Mouse (Mus musculus) kidney, adult 8-10 months (tissue): Measurements from ENCODE around the gene Fancc.
A peak's percentile ranks its signal among the peaks of the same experiment; 100 is the strongest.

Experiments
- DNase-seq, 2 experiments: peaks; one replicate each; pipeline ENCODE4 v3.0.0; 2022

Gene Fancc

DNA sequence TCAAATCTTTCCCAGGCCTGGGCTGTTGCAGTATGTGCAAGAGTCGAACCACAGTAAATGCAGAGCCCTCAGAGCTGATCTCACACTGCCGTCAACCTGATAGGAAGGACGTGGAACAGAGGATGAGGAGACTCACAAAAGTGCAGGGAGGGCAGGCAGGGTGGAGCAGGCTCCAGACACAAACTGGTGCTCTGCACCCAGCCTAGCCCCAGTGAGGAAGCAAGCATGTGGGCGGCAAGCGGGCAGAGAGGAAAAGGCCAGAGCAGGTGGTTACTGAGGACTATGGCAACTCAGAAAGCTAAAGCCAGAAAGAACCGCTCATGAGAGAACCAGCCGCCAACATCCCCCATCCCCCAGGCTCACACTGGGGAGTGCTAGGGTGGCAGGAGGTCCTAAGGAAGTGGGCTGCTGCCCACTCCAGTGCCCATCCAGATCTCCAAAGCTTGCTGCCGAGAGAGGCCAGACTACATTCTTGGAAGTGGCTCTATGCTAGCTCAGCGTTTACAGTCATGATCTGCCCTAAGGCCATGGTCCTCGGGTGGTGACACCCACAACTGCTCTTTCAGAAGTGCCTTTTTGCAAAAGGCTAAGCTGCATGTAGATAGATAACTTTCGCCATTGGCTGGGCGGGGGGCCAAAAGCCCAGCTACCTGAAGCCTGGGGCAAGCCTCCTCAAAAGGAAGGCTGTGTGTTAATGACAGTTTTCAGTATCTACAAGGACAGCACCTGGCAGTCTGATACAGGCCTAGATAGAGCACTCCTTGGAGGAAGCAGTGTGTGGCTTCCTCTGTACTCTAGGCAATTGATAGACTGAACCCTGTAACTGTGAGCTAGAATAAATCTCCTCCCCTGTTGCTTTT lies 183.1 kb downstream of the Fancc start:
- DNase-seq, result no peak

DNA sequence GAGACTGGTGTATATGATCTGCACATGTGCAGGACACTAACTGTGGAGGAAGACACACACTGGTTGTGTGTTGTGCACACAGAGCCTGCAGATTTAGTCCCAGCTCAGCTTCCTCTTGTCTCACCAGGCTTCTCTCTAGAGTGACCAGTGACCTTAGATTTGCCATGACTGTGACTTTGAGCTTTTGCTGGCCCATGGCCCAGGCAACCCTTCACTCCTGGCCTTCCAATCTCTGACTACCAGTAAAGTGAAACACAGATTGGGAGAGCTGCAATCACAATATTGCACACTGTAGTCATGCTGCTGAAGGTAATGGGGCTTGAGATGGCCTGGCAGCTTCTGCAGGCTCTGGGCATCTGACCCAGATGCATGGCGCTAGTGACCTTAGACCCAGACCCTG lies 183.8 kb downstream of the Fancc start:
- DNase-seq, result peak; percentile 51 to 52

DNA sequence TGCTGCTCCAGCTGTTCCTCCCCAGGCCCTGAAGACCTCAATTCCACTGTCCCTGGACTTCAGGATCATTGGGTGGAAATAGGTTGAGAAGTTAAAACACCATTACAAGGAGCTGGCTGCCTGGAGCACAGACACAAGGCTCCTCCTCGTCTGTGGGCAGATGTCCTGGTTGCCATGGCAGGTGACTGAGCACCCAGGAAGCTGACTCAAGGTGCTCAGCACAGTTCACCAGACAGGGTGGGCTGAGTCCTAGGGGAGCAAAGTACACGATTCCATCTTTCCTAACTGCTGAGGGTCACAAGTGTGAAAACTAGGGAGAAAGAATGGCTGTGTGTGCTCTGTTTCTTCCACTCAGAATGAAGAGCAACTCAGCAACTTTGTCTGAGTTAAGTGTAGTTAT lies 185.9 kb downstream of the Fancc start:
- no peak for DNase-seq

DNA sequence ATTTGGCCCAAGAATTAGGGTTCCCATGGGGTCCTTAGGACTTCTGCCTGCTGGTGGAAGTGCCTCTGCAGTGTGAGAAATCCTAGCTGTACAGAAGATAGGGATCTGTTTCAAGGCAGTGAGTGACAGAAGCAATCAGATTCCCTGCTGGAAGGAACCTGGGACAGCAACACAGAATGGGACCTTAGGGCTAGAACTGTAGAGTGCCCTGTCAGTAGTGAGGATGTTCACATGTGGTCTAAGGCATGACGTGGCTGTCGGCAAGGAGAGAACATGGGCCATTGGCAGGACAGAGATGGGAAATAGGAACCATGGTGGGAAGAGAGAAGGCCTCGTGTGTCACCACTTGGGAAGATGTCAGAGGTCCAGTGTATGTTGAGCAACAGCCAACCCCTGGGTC lies 187.5 kb downstream of the Fancc start:
- DNase-seq, result no peak

DNA sequence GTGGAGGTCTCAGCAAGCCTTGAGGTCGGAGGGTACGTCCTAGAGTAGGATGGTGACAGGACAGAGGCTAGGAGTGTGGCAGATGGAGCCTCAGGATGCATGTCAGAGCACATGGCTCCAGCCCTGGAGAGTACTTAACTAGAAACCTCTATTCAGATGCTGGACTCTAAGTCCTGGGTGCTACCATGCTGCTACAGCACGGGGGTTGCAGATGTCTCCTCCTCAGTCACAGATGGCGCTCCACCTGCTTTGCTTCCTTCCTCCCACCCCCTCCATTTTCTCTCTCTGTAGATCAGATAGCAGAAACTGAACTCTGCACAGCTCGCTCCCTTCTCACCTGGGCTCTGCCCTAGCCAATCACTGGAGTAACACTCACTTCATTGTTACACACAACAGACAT lies 190.3 kb downstream of the Fancc start:
- no peak for DNase-seq

DNA sequence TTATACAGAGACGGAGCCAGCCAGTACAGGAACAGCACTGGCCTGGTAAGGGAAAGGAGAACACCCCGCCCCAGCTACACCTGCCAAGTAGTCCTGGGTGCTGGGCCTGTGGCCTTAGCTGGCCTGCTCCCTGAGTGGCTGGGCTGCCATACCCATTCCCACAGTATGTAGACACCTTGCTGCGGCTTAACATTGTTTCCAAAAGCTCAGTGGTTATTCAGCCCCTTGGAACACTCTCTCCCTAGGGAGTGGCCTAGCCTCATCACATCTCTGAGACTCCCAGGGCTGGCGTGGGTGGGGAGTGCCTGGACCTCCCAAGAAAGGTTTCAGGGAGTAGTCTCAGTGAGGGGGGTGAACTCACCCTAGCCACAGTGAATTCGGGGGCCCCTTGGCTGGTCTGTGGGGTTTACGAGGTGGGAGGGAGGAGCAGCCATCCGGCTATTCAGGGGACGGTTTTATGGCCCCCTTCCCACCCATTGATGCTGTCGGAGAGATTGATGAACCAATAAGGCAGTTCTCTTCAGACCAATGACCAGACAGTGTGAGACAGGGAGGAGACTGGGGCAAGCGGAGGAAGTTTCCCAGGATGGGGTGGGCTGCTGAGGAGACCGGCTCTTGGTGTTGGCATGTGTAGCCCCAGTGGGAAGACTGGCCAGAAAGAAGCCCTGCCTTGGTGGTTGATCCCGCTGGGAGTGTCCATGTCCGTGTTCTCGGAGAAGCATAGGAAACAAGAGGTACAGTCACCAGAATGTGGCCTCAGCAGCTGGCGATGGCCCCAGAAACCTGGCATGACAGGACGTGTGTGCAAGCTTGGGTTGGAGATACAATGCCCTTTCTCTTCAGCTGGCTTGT lies 191.7 kb downstream of the Fancc start:
- DNase-seq, result no peak

DNA sequence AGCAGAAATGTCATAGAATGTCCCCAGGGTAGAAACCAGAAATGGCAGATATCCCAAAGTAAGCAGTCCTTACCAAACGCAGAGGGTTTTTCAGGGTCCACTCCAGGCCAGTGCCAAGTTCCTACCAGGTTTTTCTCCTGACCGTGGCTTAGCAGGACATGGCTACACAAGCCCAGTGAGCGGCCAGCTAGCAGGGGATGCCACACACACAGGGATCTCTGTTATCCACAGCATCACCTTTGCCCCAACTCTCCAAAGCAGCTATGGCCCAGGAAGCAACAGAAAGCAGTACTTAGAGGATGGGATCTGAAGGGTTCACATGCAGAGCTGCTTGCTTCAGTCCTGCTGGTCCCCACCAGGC lies 192.3 kb downstream of the Fancc start:
- DNase-seq, result no peak

DNA sequence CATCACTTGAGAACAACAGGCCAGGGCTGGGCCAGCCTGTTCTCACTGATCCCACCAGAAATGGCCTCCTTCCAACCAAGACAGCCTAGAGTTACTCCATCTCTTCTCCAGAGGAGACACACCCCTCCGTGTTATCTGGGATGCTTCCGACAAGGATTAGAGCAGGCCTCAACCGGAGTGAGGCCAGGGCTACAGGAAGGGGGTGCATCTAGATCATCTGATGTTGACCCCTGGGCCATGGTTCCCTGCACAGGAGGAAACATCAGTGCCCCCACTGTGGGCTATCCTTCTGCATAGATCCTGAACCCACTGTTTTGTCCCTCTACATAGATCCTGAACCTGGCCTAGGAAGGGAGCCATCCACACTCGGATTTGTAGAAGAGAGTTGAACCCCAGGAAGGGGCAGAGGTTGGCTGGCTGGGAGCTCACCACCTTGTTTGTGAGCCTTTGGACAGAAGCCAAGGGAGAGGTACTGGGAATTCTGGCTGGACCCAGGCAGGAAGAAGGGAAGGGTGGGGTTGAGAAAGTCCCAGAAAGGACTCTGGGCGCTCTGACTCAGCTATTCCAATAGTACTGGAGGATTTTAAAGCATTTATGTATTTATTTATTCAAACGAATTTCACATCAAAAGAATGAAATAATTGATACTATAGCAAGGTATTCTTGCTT lies 192.8 kb downstream of the Fancc start:
- peak; percentile 51 to 61 for DNase-seq

DNA sequence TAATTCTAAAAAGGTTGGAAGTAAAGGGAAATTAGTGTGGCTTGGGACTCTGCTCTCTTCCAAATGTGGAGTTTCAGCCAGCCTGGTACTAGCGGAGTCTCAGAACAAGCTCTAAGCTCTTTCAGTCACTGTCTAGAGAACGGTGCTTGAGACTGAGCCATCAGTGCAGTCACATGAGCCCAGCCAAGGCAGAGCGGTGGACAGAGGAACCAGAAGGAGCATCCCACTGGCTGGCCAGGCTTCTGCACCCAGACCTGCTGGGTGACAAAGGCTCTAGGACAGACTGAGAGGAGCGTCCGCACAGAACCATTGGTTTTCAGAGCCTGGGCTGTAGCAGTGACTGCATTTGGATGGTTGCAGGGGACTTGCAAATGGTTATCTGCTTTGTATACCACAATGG lies 194.7 kb downstream of the Fancc start:
- DNase-seq, result no peak

DNA sequence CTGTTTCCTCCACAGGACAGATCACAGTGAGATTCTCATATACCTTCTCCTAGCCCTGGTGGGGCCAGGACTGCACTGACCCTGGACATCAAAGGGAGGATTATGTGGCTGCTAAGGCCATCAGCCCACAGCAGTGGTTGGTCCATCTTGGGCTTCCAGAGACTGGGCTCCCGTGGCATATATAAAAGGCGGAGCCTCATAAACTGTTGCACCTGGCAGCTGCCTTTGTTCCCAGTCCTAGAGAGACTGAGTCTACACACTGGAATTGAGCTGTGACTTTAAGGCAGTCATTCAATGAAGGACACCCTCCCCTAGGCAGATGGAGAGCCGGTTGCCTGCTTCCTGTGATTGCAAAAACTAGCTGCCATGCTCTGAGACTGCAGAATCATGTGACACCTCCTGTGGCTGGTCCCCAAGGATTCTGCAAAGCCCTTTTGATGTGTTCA lies 195.3 kb downstream of the Fancc start:
- no peak for DNase-seq

DNA sequence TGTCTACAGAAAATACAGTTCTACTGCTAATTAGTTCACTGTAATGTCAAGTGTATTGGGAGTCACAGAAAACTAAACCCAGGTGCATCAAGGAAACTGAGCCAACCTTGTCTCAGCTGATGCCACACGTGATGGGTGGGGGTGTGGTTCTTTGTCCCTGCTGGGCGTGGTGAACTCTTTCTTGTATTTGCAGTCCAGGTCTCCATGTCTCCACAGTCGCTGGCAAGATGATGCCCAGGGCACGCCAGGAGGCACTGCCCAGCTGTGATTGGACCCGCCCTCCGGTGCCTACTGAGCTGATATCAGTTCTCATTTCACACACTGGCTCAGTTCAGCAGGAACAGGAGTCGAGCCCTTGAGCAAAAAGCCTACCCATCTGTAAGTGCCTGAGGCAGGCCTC lies 196.1 kb downstream of the Fancc start:
- no peak for DNase-seq

DNA sequence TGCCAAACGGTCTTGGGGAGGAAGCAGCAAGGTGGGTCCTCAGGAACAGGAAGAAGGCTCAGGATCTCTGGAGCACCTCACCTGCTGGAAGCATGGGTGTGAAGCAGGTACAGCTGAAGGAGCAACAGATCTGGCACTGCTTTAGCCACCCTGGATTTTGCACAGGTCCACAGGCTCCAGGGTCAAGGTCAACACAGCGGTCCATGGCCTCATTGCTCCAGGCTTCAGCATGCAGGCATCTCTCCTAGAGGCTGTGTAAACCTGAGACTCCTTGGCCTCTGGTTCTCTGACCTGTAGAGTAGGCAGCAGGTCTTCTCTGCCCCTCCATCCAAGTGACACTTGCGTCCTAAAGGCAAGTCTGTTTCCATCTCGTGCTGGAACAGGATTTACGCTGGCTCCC lies 198.1 kb downstream of the Fancc start:
- DNase-seq, result no peak

DNA sequence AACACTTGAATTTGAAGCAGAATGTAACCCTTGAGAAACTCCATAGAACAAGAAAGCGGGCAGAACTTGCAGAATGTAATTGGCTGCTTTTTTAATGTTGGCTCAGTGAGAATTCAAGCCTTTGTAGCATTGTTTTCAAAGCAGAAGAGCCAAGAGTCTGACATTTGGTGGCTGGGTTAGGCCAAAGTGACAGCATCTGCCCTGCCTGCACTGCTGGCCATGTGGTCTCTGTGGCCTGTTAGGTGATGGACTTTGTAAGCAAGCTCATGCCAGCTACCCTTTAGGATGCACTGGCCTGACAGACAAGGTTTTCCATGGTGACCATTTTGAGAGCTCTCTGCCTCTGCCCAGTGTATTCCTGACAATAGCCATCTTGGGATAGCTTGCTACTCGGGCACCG lies 199.1 kb downstream of the Fancc start:
- no peak for DNase-seq

DNA sequence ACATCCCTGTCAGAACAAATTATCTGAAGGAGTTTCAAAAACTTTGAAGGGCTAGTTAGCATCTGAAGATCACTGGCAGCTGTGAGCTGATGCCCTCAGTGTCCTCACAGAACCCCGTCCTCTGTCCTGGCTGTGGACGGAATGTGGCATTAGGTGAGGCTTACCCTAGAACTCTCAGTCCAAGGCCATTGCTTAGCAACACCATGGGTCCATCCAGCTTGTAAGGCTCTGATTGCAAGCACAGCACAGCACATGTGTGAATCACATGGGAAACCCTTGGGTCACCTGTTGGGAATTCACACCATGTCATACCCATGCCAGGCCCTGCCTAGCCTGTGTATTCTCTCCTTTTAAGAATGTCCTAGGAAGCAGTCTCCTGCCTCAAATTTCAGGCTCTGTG lies 200.1 kb downstream of the Fancc start:
- no peak for DNase-seq

DNA sequence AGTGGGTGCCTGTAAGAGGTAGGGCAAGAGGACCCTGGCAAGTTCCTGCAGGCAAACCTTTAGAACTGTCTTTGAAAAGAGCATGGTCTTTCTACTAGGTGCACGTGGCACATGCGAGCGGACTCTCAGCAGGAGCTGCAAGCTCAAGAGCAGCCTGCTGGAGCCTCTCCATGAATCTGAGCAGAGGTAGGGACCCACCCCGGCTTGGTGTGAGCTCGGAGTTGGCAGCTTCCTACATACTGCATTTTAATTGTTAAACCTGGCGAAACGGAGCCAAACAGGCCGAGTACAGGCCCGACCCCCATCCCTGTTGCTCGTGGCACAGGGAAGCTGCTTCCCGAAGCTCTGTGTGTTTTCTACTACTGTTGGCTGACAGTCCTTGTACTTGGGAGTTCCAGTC lies 200.8 kb downstream of the Fancc start:
- peak; percentile 50 to 54 for DNase-seq

DNA sequence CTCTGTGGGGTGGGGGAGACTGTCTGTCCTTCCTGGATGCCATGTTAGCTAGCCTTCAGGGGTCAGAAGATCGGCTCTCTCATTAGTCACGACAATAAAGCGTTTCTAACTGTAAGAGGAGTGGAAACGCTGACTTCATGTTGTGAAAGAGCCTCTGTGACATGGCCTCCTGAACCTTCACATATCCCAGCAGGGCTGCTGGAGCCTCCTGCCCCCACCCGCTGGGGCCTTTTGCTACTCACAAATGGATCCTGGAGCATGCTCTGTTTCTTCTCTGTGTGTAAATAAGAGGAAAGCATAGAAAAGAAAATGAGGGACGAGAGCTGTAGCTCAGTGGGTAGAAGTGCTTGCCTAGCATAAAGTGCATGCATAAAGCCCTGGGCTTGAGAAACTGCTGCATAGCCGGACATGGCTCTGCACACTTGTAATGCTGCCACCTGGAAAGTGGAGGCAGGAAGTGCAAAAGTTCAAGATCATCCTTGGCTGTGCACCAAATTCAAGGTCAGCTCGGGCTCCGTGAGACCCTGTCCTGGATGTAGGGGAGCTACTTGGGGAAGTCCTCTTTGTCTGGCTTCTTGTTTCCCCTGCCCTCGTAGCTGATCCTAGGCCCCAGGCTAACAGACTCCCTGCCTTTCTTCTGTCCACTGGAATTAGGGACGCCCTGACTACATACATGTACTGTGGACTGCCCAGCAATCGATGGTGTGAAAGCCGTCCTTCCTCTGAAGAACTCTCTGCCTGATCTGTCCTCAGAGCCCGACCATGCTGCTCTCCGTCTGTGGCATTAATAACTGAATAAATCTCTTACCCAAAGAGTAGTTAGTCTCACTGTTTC lies 202.5 kb downstream of the Fancc start:
- DNase-seq, result peak; percentile 67 to 70

DNA sequence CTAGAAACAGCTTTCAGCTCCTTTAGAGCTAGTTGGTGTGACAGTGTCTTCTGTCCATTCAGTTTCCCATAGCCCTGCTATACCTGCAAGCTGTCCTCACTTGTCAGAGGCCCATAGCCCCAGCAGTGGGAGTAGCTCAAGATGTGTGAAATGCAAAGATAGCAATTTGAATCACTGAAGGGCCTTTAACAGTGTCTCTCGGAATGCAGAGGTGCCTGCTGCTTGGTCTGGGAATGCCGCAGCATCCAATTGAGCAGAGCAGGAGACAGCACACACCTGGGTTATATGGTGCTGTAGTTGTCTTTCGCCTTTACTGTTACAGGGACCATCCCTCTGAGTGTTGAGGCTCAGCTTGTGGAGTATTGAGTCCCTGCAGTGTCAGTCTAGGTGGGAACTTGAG lies 203.4 kb downstream of the Fancc start:
- DNase-seq, result no peak

DNA sequence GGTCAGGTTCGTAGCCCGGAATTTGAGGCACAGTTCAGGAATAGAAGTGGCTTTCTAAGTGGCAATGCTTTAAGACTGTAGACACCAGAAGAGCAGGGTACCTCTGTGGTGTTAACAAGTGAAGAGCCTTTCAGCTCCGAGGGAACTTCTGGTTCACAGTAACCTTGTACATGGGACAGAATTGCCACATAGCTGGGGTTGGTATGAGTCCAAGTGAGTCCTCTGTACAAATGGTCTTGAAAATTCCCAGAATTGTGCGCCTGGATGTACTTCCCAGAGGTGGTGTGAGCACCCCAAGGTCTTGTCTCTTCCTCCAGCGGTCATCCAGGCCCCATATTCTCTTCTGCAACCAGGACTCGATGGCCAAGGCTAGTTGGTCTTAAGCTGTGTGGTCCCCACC lies 206.1 kb downstream of the Fancc start:
- DNase-seq, result no peak

DNA sequence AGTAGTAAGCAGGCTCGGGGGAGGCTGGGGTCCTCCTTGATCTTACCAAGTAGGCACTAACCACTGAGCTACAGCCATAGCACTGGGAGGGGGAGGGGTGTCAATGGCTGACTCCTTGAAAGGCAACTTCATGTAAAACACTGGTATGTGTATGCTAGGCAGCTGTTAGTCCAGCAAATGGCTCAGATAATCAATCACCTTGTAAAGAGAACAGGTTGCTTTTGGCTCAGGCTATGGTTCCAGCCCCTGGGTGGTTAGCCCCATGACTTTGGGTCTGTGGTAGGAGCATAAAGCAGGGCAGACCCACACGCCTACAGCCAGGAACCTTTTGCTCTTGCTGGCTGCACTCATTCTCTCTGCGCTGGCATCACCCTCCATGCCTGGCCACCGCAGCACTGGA lies 207.0 kb downstream of the Fancc start:
- DNase-seq, result no peak

DNA sequence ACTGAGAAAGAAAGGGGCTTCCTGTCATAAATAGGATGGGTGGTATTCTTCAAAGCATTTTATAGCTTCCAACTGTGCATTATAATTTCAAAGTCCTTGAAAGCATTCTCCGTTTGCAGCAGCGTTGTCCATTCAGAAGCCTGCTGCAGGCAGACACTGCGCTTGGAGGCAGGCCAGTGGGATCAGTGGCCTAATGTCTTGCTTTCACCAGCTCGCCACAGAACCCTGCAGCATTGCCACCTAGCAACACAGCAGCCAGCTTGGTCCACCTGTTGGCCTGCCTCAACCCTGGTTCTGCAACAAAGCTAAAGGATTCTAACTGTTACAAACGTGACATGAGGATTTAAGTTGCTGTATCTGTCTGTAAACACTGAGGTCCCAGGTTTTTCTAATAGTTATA lies 207.4 kb downstream of the Fancc start:
- no peak for DNase-seq

DNA sequence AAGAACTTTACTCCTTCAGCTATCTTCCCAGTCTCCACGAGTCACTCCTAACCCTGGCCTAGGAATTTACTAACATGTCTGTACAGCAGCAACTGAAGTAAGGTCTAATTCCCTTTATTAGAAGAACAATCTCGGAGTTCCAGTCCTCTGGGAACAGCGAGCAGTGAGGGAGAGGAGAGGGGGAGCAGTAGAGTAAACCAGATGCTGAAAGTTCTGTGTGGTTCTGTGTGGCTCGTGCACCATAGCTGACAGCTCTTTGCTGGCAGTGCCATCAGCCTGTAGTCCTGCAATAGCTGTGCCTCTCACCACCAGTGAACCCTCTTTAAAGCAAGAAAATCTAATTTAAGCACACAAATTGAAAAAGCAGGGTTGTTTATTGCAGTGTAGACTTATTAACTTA lies 207.9 kb downstream of the Fancc start:
- DNase-seq, result no peak

DNA sequence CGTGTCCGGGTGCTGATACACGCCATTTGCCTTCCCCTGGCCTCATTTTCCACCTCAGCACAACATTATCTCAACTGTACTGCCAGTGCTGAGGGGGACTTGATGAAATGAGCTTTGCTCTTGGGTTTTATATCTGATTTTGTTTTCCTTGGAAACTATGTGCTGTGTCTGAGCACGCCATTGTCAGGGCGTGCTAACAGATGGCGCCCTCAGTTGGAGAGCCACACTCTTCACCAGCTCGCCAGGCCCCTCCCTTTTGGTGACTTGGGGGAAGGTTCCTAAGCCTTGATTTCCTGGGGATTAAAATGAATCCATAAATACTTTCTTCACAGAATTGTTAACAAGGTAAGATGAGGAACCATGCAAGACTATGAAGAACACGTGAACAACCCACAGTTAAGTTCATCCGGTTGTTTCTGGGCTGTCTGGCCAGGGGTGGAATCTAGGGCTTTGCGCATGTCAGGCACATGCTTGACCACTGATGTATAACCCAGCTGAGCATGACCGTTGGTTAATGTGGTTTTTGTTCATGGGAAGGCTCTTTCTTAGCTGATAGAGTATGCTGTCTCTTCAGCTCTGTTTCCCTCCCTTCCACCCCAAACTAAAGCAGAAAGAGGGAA lies 210.5 kb downstream of the Fancc start:
- DNase-seq, result no peak
